Mouse (Mus musculus) lung, postnatal 0 days (tissue): ENCODE results near the gene Gm20716.

Source experiments
- CTCF ChIP-seq: IDR thresholded peaks from 2 replicates; pipeline ENCODE4 v1.5.1; 2016; ENCODE audit warnings: antibody characterized with exemption, mild to moderate bottlenecking
- EP300 ChIP-seq: IDR thresholded peaks from 2 replicates; pipeline ENCODE4 v1.6.1; 2016; ENCODE audit warnings: antibody characterized with exemption, mild to moderate bottlenecking, control low read depth

GRCm38 (mm10) chr2:168156361-168156760, 73.8 kb downstream of the Gm20716 start:
- TF ChIP-seq CTCF, result no peak
- TF ChIP-seq EP300, result no peak
